10 mouse cellular contexts compared by ENCODE assay signal in the genomic region with DNA sequence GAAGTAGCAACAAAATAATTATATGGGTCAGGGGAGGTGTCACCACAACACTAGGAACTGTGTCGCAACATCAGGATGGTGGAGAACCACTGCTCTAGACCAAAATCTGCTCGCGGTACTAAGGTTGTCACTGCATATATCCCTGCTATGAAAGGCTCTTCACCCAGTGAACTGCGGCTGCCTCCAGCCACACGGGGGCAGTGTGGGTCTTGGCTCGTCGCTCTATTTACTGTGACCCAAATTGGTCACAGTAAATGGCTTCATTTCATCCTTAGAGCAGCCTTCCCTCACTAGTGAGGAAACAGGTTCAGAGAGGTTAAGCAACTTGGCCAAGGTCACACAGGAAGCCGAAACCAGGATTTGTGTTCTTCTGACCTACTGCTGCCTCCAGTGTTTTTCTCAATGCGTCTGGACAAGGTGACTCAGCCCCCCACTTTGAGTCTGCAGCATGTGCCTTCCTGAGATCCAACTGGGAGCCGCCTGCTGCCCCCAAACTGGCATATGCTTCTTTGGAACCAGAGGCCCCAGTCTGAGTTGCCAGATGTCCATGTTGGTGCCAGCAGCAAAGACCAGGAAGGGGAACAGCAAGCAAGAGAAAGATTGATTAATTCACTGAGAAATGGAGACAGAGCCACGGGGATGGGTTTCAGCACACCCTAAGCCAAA.
DNase-seq lines count a peak whose midpoint lies in the region; ATAC-seq and TF ChIP-seq lines count a peak whose summit lies in the region.
"Had no signal": no experiment of that assay in that cellular context is flagged by ENCODE, and none has a peak within 500 bp of the region (broad histone marks: within the 10 kb centered on the region; RNA-seq: fewer than 3 reads in every experiment).

No protein-coding gene starts in this region.

- DNase-seq in midbrain, embryonic 11.5 days (ENCODE audit: low spot score, missing footprints) = peak; percentile 94
- peak; percentile 76 for DNase-seq in embryonic facial prominence, embryonic 10.5 days (ENCODE audit: low spot score)
- peak; percentile 15 to 29 for DNase-seq in left cerebral cortex, adult 8-10 months (ENCODE audit: low spot score in 2 of 2)
- DNase-seq in retina, embryonic 14.5 days (ENCODE audit: low spot score) = peak; percentile 89
- peak; percentile 37 to 66 for DNase-seq in urinary bladder, postnatal 4 days (ENCODE audit: low spot score in 2 of 2)

- peak; percentile 63 for TF ChIP-seq CTCF in bone marrow, adult 2 months (IDR thresholded peaks at IDR 0.05; ENCODE audit: control insufficient read depth, insufficient read depth, low read length)
- TF ChIP-seq CTCF in intestine, postnatal 0 days (IDR thresholded peaks at IDR 0.05; ENCODE audit: low read depth) = peak; percentile 82

- H3K4me1 ChIP-seq in midbrain, embryonic 11.5 days (ENCODE audit: control insufficient read depth, insufficient read depth, low read length) = peaks cover 8% of the 10 kb centered on the region; the same call in 1 of the 2 replicates
- H3K4me1 ChIP-seq in midbrain, embryonic 13.5 days (replicated peaks) = peaks cover 6% of the 10 kb centered on the region; the same call in 1 of the 2 replicates
- H3K4me1 ChIP-seq in bone marrow, adult 2 months (ENCODE audit: control insufficient read depth, insufficient read depth, low read length) = no peaks in the 10 kb centered on the region
- H3K4me1 ChIP-seq in embryonic facial prominence, embryonic 10.5 days = peaks cover 15% of the 10 kb centered on the region
- 0 out of 2 replicates have a peak, but pooled peaks cover 3% of the 10 kb centered on the region for H3K4me1 ChIP-seq in intestine, postnatal 0 days (replicated peaks; ENCODE audit: control insufficient read depth, insufficient read depth, low read length)

- no peaks in the 10 kb centered on the region for H3K9me3 ChIP-seq in midbrain, embryonic 11.5 days (ENCODE audit: control insufficient read depth, low read length)
- H3K9me3 ChIP-seq in midbrain, embryonic 13.5 days = no peaks in the 10 kb centered on the region
- no peaks in the 10 kb centered on the region for H3K9me3 ChIP-seq in embryonic facial prominence, embryonic 10.5 days
- H3K9me3 ChIP-seq in intestine, postnatal 0 days (ENCODE audit: control insufficient read depth) = no peaks in the 10 kb centered on the region
- H3K9me3 ChIP-seq: neural tube, embryonic 12.5 days had no signal

- TF ChIP-seq POLR2A in bone marrow, adult 2 months (IDR thresholded peaks at IDR 0.05; ENCODE audit: borderline replicate concordance, control insufficient read depth, low read depth, low read length) = no peak

- H3K27me3 ChIP-seq in midbrain, embryonic 11.5 days (ENCODE audit: control insufficient read depth, insufficient read depth, low read length) = no peaks in the 10 kb centered on the region
- no peaks in the 10 kb centered on the region for H3K27me3 ChIP-seq in midbrain, embryonic 13.5 days
- H3K27me3 ChIP-seq in embryonic facial prominence, embryonic 10.5 days (replicated peaks; ENCODE audit: low read depth, poor library complexity, severe bottlenecking) = no peaks in the 10 kb centered on the region
- no peaks in the 10 kb centered on the region for H3K27me3 ChIP-seq in intestine, postnatal 0 days (replicated peaks; ENCODE audit: control insufficient read depth, insufficient read depth, low read length)
- H3K27me3 ChIP-seq: neural tube, embryonic 12.5 days had no signal

- H3K36me3 ChIP-seq in midbrain, embryonic 11.5 days (ENCODE audit: control insufficient read depth, insufficient read depth, low read length) = no peaks in the 10 kb centered on the region
- no peaks in the 10 kb centered on the region for H3K36me3 ChIP-seq in midbrain, embryonic 13.5 days
- H3K36me3 ChIP-seq in embryonic facial prominence, embryonic 10.5 days (replicated peaks) = no peaks in the 10 kb centered on the region
- H3K36me3 ChIP-seq in intestine, postnatal 0 days (ENCODE audit: control insufficient read depth, insufficient read depth) = no peaks in the 10 kb centered on the region
- H3K36me3 ChIP-seq: neural tube, embryonic 12.5 days had no signal

- WGBS in midbrain, embryonic 11.5 days = 57% methylated on average over 11 of the region's 11 CpGs
- 62% methylated on average over 11 of the region's 11 CpGs for WGBS in midbrain, embryonic 13.5 days
- WGBS in bone marrow, adult 2 months = 39% methylated on average over 11 of the region's 11 CpGs
- WGBS in embryonic facial prominence, embryonic 10.5 days = 55% methylated on average over 11 of the region's 11 CpGs
- 59% methylated on average over 11 of the region's 11 CpGs for WGBS in intestine, postnatal 0 days

- no peak overlapping the region for H3K4me2 ChIP-seq in midbrain, embryonic 11.5 days
- H3K4me2 ChIP-seq in midbrain, embryonic 13.5 days (replicated peaks) = no peak overlapping the region
- no peak overlapping the region for H3K4me2 ChIP-seq in intestine, postnatal 0 days (replicated peaks; ENCODE audit: low read depth)
- H3K4me2 ChIP-seq: neural tube, embryonic 12.5 days had no signal

- no peak for ATAC-seq in midbrain, embryonic 11.5 days (ENCODE audit: low FRiP score)
- ATAC-seq in midbrain, embryonic 13.5 days = no peak
- no peak for ATAC-seq in intestine, postnatal 0 days

- H3K27ac ChIP-seq in midbrain, embryonic 11.5 days (ENCODE audit: low read depth, low read length) = no peak overlapping the region
- no peak overlapping the region for H3K27ac ChIP-seq in midbrain, embryonic 13.5 days
- H3K27ac ChIP-seq in bone marrow, adult 2 months (ENCODE audit: control insufficient read depth, insufficient read depth, low read depth, low read length, poor library complexity) = no peak overlapping the region
- H3K27ac ChIP-seq in embryonic facial prominence, embryonic 10.5 days (replicated peaks) = no peak overlapping the region
- no peak overlapping the region for H3K27ac ChIP-seq in intestine, postnatal 0 days (ENCODE audit: low read depth, low read length)
- H3K27ac ChIP-seq: neural tube, embryonic 12.5 days had no signal

- H3K4me3 ChIP-seq in midbrain, embryonic 11.5 days (ENCODE audit: low read depth, low read length) = no peak overlapping the region
- H3K4me3 ChIP-seq in midbrain, embryonic 13.5 days (replicated peaks) = no peak overlapping the region
- no peak overlapping the region for H3K4me3 ChIP-seq in bone marrow, adult 2 months (replicated peaks; ENCODE audit: control insufficient read depth, low read depth, low read length)
- H3K4me3 ChIP-seq in embryonic facial prominence, embryonic 10.5 days = no peak overlapping the region
- H3K4me3 ChIP-seq in intestine, postnatal 0 days (ENCODE audit: low read depth, low read length) = no peak overlapping the region
- H3K4me3 ChIP-seq: erythroblast, embryonic 14.5 days; neural tube, embryonic 12.5 days had no signal

- no peak overlapping the region for H3K9ac ChIP-seq in midbrain, embryonic 11.5 days (ENCODE audit: low read length)
- no peak overlapping the region for H3K9ac ChIP-seq in midbrain, embryonic 13.5 days (replicated peaks)
- no peak overlapping the region for H3K9ac ChIP-seq in intestine, postnatal 0 days (ENCODE audit: low read depth, low read length)
- H3K9ac ChIP-seq: neural tube, embryonic 12.5 days had no signal

Comparison
In these comparisons a context has a peak if more than half of its experiments do, and no peak if none do; other contexts are left out.
1. DNase-seq: peak in every context shown above with its lines; median percentile 94 in midbrain, embryonic 11.5 days; 89 in retina, embryonic 14.5 days; 76 in embryonic facial prominence, embryonic 10.5 days; 52 in urinary bladder, postnatal 4 days; 22 in left cerebral cortex, adult 8-10 months.